Mouse (Mus musculus) forebrain, embryonic 14.5 days (tissue): ENCODE data around the gene Rilp. TPM values are rescaled to one million over a fixed set of nuclear protein-coding genes. Genes with fewer than 3 reads are reported as not detected.

Experiments
- ATAC-seq: fragments of 200-750 bp; cut with Nextera tagmentation; 2 replicates; pipeline ENCODE4 v1.8.0; 2017; ENCODE audit warnings: mild to moderate bottlenecking, moderate library complexity
- DNase-seq: peaks from one replicate; pipeline ENCODE4 v3.0.0-alpha.2; 2015; ENCODE audit warnings: low spot score
- H3K27ac ChIP-seq: fragments of 300-500 bp; sonication (generic); 2 replicates; pipeline ENCODE4 v1.5.1; 2014; ENCODE audit warnings: low read depth, mild to moderate bottlenecking, control low read depth, low read length, moderate library complexity
- H3K27me3 ChIP-seq: fragments of 300-500 bp; sonication (generic); replicated peaks from 2 replicates; pipeline ENCODE4 v1.6.1; 2014; ENCODE audit warnings: low read length, control low read depth, mixed read lengths; ENCODE audit not compliant: control insufficient read depth, insufficient read depth
- H3K36me3 ChIP-seq: fragments of 300-500 bp; sonication (generic); 2 replicates; pipeline ENCODE4 v1.6.1; 2014; ENCODE audit warnings: low read length, control low read depth; ENCODE audit not compliant: control insufficient read depth, insufficient read depth
- H3K4me1 ChIP-seq: fragments of 300-500 bp; sonication (generic); 2 replicates; pipeline ENCODE4 v1.6.1; 2014; ENCODE audit warnings: antibody characterized with exemption, low read length, control low read depth; ENCODE audit not compliant: control insufficient read depth, insufficient read depth
- H3K4me2 ChIP-seq: fragments of 300-500 bp; sonication (generic); 2 replicates; pipeline ENCODE4 v1.6.1; 2014; ENCODE audit warnings: mild to moderate bottlenecking, control low read depth, low read length
- H3K4me3 ChIP-seq: fragments of 300-500 bp; sonication (generic); 2 replicates; pipeline ENCODE4 v1.5.1; 2014; ENCODE audit warnings: low read depth, low read length, control low read depth
- H3K9ac ChIP-seq: fragments of 300-500 bp; sonication (generic); 2 replicates; pipeline ENCODE4 v1.6.1; 2014; ENCODE audit warnings: mild to moderate bottlenecking, low read length, control low read depth, moderate library complexity
- H3K9me3 ChIP-seq: fragments of 300-500 bp; sonication (generic); replicated peaks from 2 replicates; pipeline ENCODE4 v1.6.1; 2016; ENCODE audit warnings: low read length, control low read depth, mixed read lengths; ENCODE audit not compliant: control insufficient read depth
- WGBS: fragments of 180-500 bp; shearing (Covaris S2); extraction: QIAGEN DNeasy Blood & Tissue Kit; methylation state at CpG from one replicate; pipeline ENCODE4 v1.1.7; 2014; 5-methylcytosine and 5-hydroxymethylcytosine counted together
- polyA plus RNA-seq: library from polyadenylated mRNA; unstranded; fragments of >200 nt; fragmentation: Nextera tagmentation; extraction: Ambion mirVana; gene quantifications from 2 replicates; pipeline ENCODE4 v1.2.1, GENCODE M21; 2014

Gene Rilp
- polyA plus RNA-seq, 1 experiment from 2014 or later = 0.86 TPM

GRCm38 (mm10) chr11:75511213-75511612 lies 1.3 kb downstream of the Rilp start:
- 78% methylated on average over 6 of the region's 6 CpGs for WGBS
- H3K9me3 ChIP-seq = no peaks in the 10 kb centered on the region
- H3K36me3 ChIP-seq = peaks cover 40% of the 10 kb centered on the region
- ATAC-seq (no peak), DNase-seq (no peak)
- no peak overlapping the region for H3K9ac ChIP-seq
- H3K4me1 ChIP-seq = peaks cover 7% of the 10 kb centered on the region; the same call in 1 of the 2 replicates
- H3K4me3 ChIP-seq = no peak overlapping the region
- no peaks in the 10 kb centered on the region for H3K27me3 ChIP-seq
- no peak overlapping the region for H3K27ac ChIP-seq
- H3K4me2 ChIP-seq = no peak overlapping the region

GRCm38 (mm10) chr11:75512301-75513018 lies 2.6 kb downstream of the Rilp start:
- no peak for DNase-seq
- Histone ChIP-seq H3K27ac (no peak overlapping the region), H3K4me3 (no peak overlapping the region), H3K27me3 (no peaks in the 10 kb centered on the region), H3K9ac (no peak overlapping the region), H3K9me3 (no peaks in the 10 kb centered on the region), H3K4me1 (peaks cover 7% of the 10 kb centered on the region; the same call in 1 of the 2 replicates), H3K4me2 (no peak overlapping the region), H3K36me3 (peaks cover 28% of the 10 kb centered on the region)
- ATAC-seq = no peak
- WGBS = 83% methylated on average over 9 of the region's 9 CpGs

GRCm38 (mm10) chr11:75513336-75513735 lies 3.4 kb downstream of the Rilp start, which contains the start of gene Scarf1:
Scarf1 (plus strand) TSS chr11:75513540.
- no peaks in the 10 kb centered on the region for H3K9me3 ChIP-seq
- H3K36me3 ChIP-seq = peaks cover 19% of the 10 kb centered on the region
- H3K27me3 ChIP-seq = no peaks in the 10 kb centered on the region
- no peak within 1 kb of the TSS for H3K27ac ChIP-seq
- H3K4me3 ChIP-seq = no peak within 1 kb of the TSS
- H3K4me1 ChIP-seq = peaks cover 7% of the 10 kb centered on the region; the same call in 1 of the 2 replicates
- 51% methylated on average over 8 of the region's 8 CpGs for WGBS
- no peak for DNase-seq
- no peak within 1 kb of the TSS for H3K4me2 ChIP-seq
- no peak within 1 kb of the TSS for H3K9ac ChIP-seq
- no peak for ATAC-seq

- H3K36me3 ChIP-seq = peaks cover 3% of the 10 kb centered on the region; the same call in 1 of the 2 replicates
- H3K9me3 ChIP-seq = no peaks in the 10 kb centered on the region
- no peak overlapping the region for H3K9ac ChIP-seq
- 95% methylated on average over 25 of the region's 25 CpGs for WGBS
- ATAC-seq = no peak
- DNase-seq = no peak
- no peak overlapping the region for H3K27ac ChIP-seq
- H3K4me1 ChIP-seq = peaks cover under 1% of the 10 kb centered on the region; the same call in 1 of the 2 replicates
- H3K4me3 ChIP-seq = no peak overlapping the region
- H3K27me3 ChIP-seq = no peaks in the 10 kb centered on the region
- H3K4me2 ChIP-seq = no peak overlapping the region
These were observed 5.3 kb downstream of the Rilp start for GRCm38 (mm10) chr11:75515186-75515585.

- 85% methylated on average over 15 of the region's 15 CpGs for WGBS
- no peaks in the 10 kb centered on the region for H3K4me1 ChIP-seq
- H3K9ac ChIP-seq = no peak overlapping the region
- no peaks in the 10 kb centered on the region for H3K27me3 ChIP-seq
- no peaks in the 10 kb centered on the region for H3K9me3 ChIP-seq
- H3K4me2 ChIP-seq = no peak overlapping the region
- H3K36me3 ChIP-seq = no peaks in the 10 kb centered on the region
- no peak overlapping the region for H3K4me3 ChIP-seq
- no peak overlapping the region for H3K27ac ChIP-seq
- DNase-seq (no peak), ATAC-seq (no peak)
These were observed 10.1 kb downstream of the Rilp start for GRCm38 (mm10) chr11:75519834-75520633.

- WGBS = 89% methylated on average over 4 of the region's 4 CpGs
- H3K4me3 ChIP-seq = no peak overlapping the region
- no peaks in the 10 kb centered on the region for H3K9me3 ChIP-seq
- H3K9ac ChIP-seq = no peak overlapping the region
- no peaks in the 10 kb centered on the region for H3K36me3 ChIP-seq
- no peaks in the 10 kb centered on the region for H3K4me1 ChIP-seq
- DNase-seq = no peak
- ATAC-seq = no peak
- H3K27me3 ChIP-seq = no peaks in the 10 kb centered on the region
- no peak overlapping the region for H3K27ac ChIP-seq
- no peak overlapping the region for H3K4me2 ChIP-seq
These were observed 11.7 kb downstream of the Rilp start for GRCm38 (mm10) chr11:75521609-75522008.

- Histone ChIP-seq H3K4me3 (no peak overlapping the region), H3K27ac (no peak overlapping the region), H3K4me2 (no peak overlapping the region), H3K9me3 (no peaks in the 10 kb centered on the region), H3K4me1 (no peaks in the 10 kb centered on the region), H3K27me3 (no peaks in the 10 kb centered on the region), H3K9ac (no peak overlapping the region), H3K36me3 (no peaks in the 10 kb centered on the region)
- ATAC-seq (no peak), DNase-seq (no peak)
- 92% methylated on average over 2 of the region's 2 CpGs for WGBS
These were observed 12.9 kb downstream of the Rilp start for GRCm38 (mm10) chr11:75522793-75523192.

- DNase-seq = no peak
- 85% methylated on average over 15 of the region's 15 CpGs for WGBS
- Histone ChIP-seq H3K27ac (no peak overlapping the region), H3K9ac (no peak overlapping the region), H3K4me3 (no peak overlapping the region), H3K4me2 (no peak overlapping the region), H3K4me1 (no peaks in the 10 kb centered on the region), H3K9me3 (no peaks in the 10 kb centered on the region), H3K36me3 (no peaks in the 10 kb centered on the region), H3K27me3 (no peaks in the 10 kb centered on the region)
- ATAC-seq = no peak
These were observed 15.7 kb downstream of the Rilp start for GRCm38 (mm10) chr11:75525531-75526125.
